Mouse (Mus musculus): ENCODE data around the gene Elavl2. TPM values are rescaled to one million over a fixed set of nuclear protein-coding genes. Genes with fewer than 3 reads are reported as not detected.

The Elavl2 gene
- polyA plus RNA-seq, 1 experiment from 2014 or later = 5.2 TPM

GRCm38 (mm10) chr4:91379559-91379958 lies 21.0 kb downstream of the Elavl2 start:
- H3K4me2 ChIP-seq (ENCODE audit: low read depth, low read length) = no peak overlapping the region
- under 1% methylated on average over 9 of the region's 9 CpGs for WGBS
- H3K4me3 ChIP-seq (replicated peaks; ENCODE audit: low read length) = no peak overlapping the region
- H3K36me3 ChIP-seq (ENCODE audit: control insufficient read depth, insufficient read depth, low read length) = no peaks in the 10 kb centered on the region
- no peak overlapping the region for H3K9ac ChIP-seq (ENCODE audit: low read length)
- no peaks in the 10 kb centered on the region for H3K9me3 ChIP-seq (replicated peaks; ENCODE audit: control insufficient read depth, low read length)
- no peak for ATAC-seq (ENCODE audit: insufficient read depth, low FRiP score)
- H3K27ac ChIP-seq (ENCODE audit: low read length) = no peak overlapping the region
- peaks cover 6% of the 10 kb centered on the region for H3K4me1 ChIP-seq (ENCODE audit: control insufficient read depth, insufficient read depth, low read length)
- H3K27me3 ChIP-seq (ENCODE audit: control insufficient read depth, insufficient read depth, low read length) = peaks cover 29% of the 10 kb centered on the region

GRCm38 (mm10) chr4:91376317-91376910 lies 24.2 kb downstream of the Elavl2 start:
- no peak overlapping the region for H3K27ac ChIP-seq (ENCODE audit: low read length)
- WGBS = under 1% methylated on average over 28 of the region's 28 CpGs
- H3K4me1 ChIP-seq (ENCODE audit: control insufficient read depth, insufficient read depth, low read length) = peaks cover 8% of the 10 kb centered on the region
- peaks cover 49% of the 10 kb centered on the region for H3K27me3 ChIP-seq (ENCODE audit: control insufficient read depth, insufficient read depth, low read length)
- H3K9ac ChIP-seq (ENCODE audit: low read length) = no peak overlapping the region; the same call in 1 of the 2 replicates
- peak overlapping the region; percentile 64 for H3K4me2 ChIP-seq (ENCODE audit: low read depth, low read length)
- no peaks in the 10 kb centered on the region for H3K36me3 ChIP-seq (ENCODE audit: control insufficient read depth, insufficient read depth, low read length)
- H3K4me3 ChIP-seq (replicated peaks; ENCODE audit: low read length) = peak overlapping the region; percentile 53
- peak; percentile 96 for ATAC-seq (ENCODE audit: insufficient read depth, low FRiP score)
- no peaks in the 10 kb centered on the region for H3K9me3 ChIP-seq (replicated peaks; ENCODE audit: control insufficient read depth, low read length)

- H3K27me3 ChIP-seq (ENCODE audit: control insufficient read depth, insufficient read depth, low read length) = peaks cover 49% of the 10 kb centered on the region
These were observed 25.3 kb downstream of the Elavl2 start for GRCm38 (mm10) chr4:91375372-91375687.

GRCm38 (mm10) chr4:91374571-91375371 lies 25.8 kb downstream of the Elavl2 start:
- no peak for ATAC-seq (ENCODE audit: insufficient read depth, low FRiP score)

More at GRCm38 (mm10) chr4:91375372-91375687, 25.3 kb downstream of the Elavl2 start:
- ATAC-seq (ENCODE audit: insufficient read depth, low FRiP score) = no peak
- Histone ChIP-seq H3K4me1 (ENCODE audit: control insufficient read depth, insufficient read depth, low read length) (peaks cover 12% of the 10 kb centered on the region), H3K9me3 (replicated peaks; ENCODE audit: control insufficient read depth, low read length) (no peaks in the 10 kb centered on the region), H3K27ac (ENCODE audit: low read length) (no peak overlapping the region), H3K36me3 (ENCODE audit: control insufficient read depth, insufficient read depth, low read length) (no peaks in the 10 kb centered on the region), H3K4me3 (replicated peaks; ENCODE audit: low read length) (peak overlapping the region; percentile 53), H3K9ac (ENCODE audit: low read length) (no peak overlapping the region), H3K4me2 (ENCODE audit: low read depth, low read length) (peak overlapping the region; percentile 64)
- under 1% methylated on average over 7 of the region's 7 CpGs for WGBS

GRCm38 (mm10) chr4:91372844-91373243 lies 27.7 kb downstream of the Elavl2 start:
- H3K4me2 ChIP-seq (ENCODE audit: low read depth, low read length) = no peak overlapping the region
- H3K4me3 ChIP-seq (replicated peaks; ENCODE audit: low read length) = no peak overlapping the region
- no peak overlapping the region for H3K9ac ChIP-seq (ENCODE audit: low read length)
- peaks cover 12% of the 10 kb centered on the region for H3K4me1 ChIP-seq (ENCODE audit: control insufficient read depth, insufficient read depth, low read length)
- no peaks in the 10 kb centered on the region for H3K36me3 ChIP-seq (ENCODE audit: control insufficient read depth, insufficient read depth, low read length)
- ATAC-seq (ENCODE audit: insufficient read depth, low FRiP score) = no peak
- no peaks in the 10 kb centered on the region for H3K9me3 ChIP-seq (replicated peaks; ENCODE audit: control insufficient read depth, low read length)
- peaks cover 49% of the 10 kb centered on the region for H3K27me3 ChIP-seq (ENCODE audit: control insufficient read depth, insufficient read depth, low read length)
- H3K27ac ChIP-seq (ENCODE audit: low read length) = no peak overlapping the region
- WGBS = 6% methylated on average over 13 of the region's 13 CpGs

More at GRCm38 (mm10) chr4:91374571-91375371, 25.8 kb downstream of the Elavl2 start:
- H3K4me1 ChIP-seq (ENCODE audit: control insufficient read depth, insufficient read depth, low read length) = peaks cover 12% of the 10 kb centered on the region
- H3K27ac ChIP-seq (ENCODE audit: low read length) = no peak overlapping the region
- 1% methylated on average over 44 of the region's 46 CpGs for WGBS
- H3K4me2 ChIP-seq (ENCODE audit: low read depth, low read length) = peak overlapping the region; percentile 64
- peaks cover 49% of the 10 kb centered on the region for H3K27me3 ChIP-seq (ENCODE audit: control insufficient read depth, insufficient read depth, low read length)
- H3K4me3 ChIP-seq (replicated peaks; ENCODE audit: low read length) = peak overlapping the region; percentile 53
- H3K9ac ChIP-seq (ENCODE audit: low read length) = peak overlapping the region; percentile 1; the same call in 1 of the 2 replicates
- H3K9me3 ChIP-seq (replicated peaks; ENCODE audit: control insufficient read depth, low read length) = no peaks in the 10 kb centered on the region
- H3K36me3 ChIP-seq (ENCODE audit: control insufficient read depth, insufficient read depth, low read length) = no peaks in the 10 kb centered on the region

- no peaks in the 10 kb centered on the region for H3K9me3 ChIP-seq (replicated peaks; ENCODE audit: control insufficient read depth, low read length)
- no peaks in the 10 kb centered on the region for H3K36me3 ChIP-seq (ENCODE audit: control insufficient read depth, insufficient read depth, low read length)
- under 1% methylated on average over 33 of the region's 44 CpGs for WGBS
- H3K4me3 ChIP-seq (replicated peaks; ENCODE audit: low read length) = peak overlapping the region; percentile 59
- peaks cover 49% of the 10 kb centered on the region for H3K27me3 ChIP-seq (ENCODE audit: control insufficient read depth, insufficient read depth, low read length)
- H3K27ac ChIP-seq (ENCODE audit: low read length) = no peak overlapping the region
- H3K9ac ChIP-seq (ENCODE audit: low read length) = peak overlapping the region; percentile 62
- H3K4me1 ChIP-seq (ENCODE audit: control insufficient read depth, insufficient read depth, low read length) = peaks cover 12% of the 10 kb centered on the region
- ATAC-seq (ENCODE audit: insufficient read depth, low FRiP score) = peak; percentile 47
- H3K4me2 ChIP-seq (ENCODE audit: low read depth, low read length) = peak overlapping the region; percentile 99
These were observed 28.8 kb downstream of the Elavl2 start for GRCm38 (mm10) chr4:91371819-91372215.

- Histone ChIP-seq H3K4me2 (ENCODE audit: low read depth, low read length) (peak overlapping the region; percentile 99), H3K9ac (ENCODE audit: low read length) (peak overlapping the region; percentile 62), H3K27ac (ENCODE audit: low read length) (no peak overlapping the region), H3K9me3 (replicated peaks; ENCODE audit: control insufficient read depth, low read length) (no peaks in the 10 kb centered on the region), H3K36me3 (ENCODE audit: control insufficient read depth, insufficient read depth, low read length) (no peaks in the 10 kb centered on the region), H3K4me3 (replicated peaks; ENCODE audit: low read length) (peak overlapping the region; percentile 59), H3K27me3 (ENCODE audit: control insufficient read depth, insufficient read depth, low read length) (peaks cover 49% of the 10 kb centered on the region), H3K4me1 (ENCODE audit: control insufficient read depth, insufficient read depth, low read length) (peaks cover 12% of the 10 kb centered on the region)
- peak; percentile 39 for ATAC-seq (ENCODE audit: insufficient read depth, low FRiP score)
- under 1% methylated on average over 82 of the region's 82 CpGs for WGBS
These were observed 29.3 kb downstream of the Elavl2 start for GRCm38 (mm10) chr4:91371131-91371818.

DNA sequence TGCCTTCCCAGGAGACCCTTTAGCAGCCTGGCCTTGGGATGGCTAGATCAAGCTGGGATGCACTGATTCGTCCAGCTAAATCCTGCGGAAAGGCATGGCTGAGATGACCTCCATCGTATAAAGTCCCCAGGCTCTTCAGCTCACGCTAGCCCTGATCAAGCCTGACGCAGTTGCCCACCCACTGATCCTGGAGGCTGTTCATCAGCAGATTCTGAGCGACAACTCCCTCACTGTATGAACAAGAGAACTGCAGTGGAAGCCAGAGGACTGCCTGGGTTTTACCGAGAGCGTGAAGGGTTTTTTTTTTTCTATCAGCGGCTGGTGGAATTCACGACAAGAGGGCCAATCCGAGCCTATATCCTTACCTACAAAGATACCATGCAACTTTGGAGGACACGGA lies 35.3 kb downstream of the Elavl2 start:
- ATAC-seq (ENCODE audit: insufficient read depth, low FRiP score) = no peak
- no peak overlapping the region for H3K4me3 ChIP-seq (replicated peaks; ENCODE audit: low read length)
- no peak overlapping the region for H3K27ac ChIP-seq (ENCODE audit: low read length)
- no peak overlapping the region for H3K9ac ChIP-seq (ENCODE audit: low read length)
- H3K27me3 ChIP-seq (ENCODE audit: control insufficient read depth, insufficient read depth, low read length) = 0 out of 2 replicates have a peak, but pooled peaks cover 6% of the 10 kb centered on the region
- no peaks in the 10 kb centered on the region for H3K36me3 ChIP-seq (ENCODE audit: control insufficient read depth, insufficient read depth, low read length)
- no peak overlapping the region for H3K4me2 ChIP-seq (ENCODE audit: low read depth, low read length)
- no peaks in the 10 kb centered on the region for H3K4me1 ChIP-seq (ENCODE audit: control insufficient read depth, insufficient read depth, low read length)
- 85% methylated on average over 12 of the region's 12 CpGs for WGBS
- H3K9me3 ChIP-seq (replicated peaks; ENCODE audit: control insufficient read depth, low read length) = no peaks in the 10 kb centered on the region

- Histone ChIP-seq H3K4me2 (ENCODE audit: low read depth, low read length) (no peak overlapping the region), H3K9ac (ENCODE audit: low read length) (no peak overlapping the region), H3K4me3 (replicated peaks; ENCODE audit: low read length) (no peak overlapping the region), H3K9me3 (replicated peaks; ENCODE audit: control insufficient read depth, low read length) (no peaks in the 10 kb centered on the region), H3K27ac (ENCODE audit: low read length) (no peak overlapping the region), H3K27me3 (ENCODE audit: control insufficient read depth, insufficient read depth, low read length) (no peaks in the 10 kb centered on the region), H3K4me1 (ENCODE audit: control insufficient read depth, insufficient read depth, low read length) (no peaks in the 10 kb centered on the region), H3K36me3 (ENCODE audit: control insufficient read depth, insufficient read depth, low read length) (no peaks in the 10 kb centered on the region)
- no peak for ATAC-seq (ENCODE audit: insufficient read depth, low FRiP score)
- 78% methylated on average over 4 of the region's 4 CpGs for WGBS
These were observed 36.6 kb downstream of the Elavl2 start for GRCm38 (mm10) chr4:91363963-91364362.

Measured in stomach, embryonic 16.5 days (tissue).